ENCODE assay signal across 12 mouse cellular contexts in genomic region chr10:57572130-57572529, GRCm38 (mm10). TPM values are rescaled to one million over a fixed set of nuclear protein-coding genes. Genes with fewer than 3 reads are reported as not detected.
DNase-seq lines count a peak whose midpoint lies in the region; ATAC-seq and TF ChIP-seq lines count a peak whose summit lies in the region.
"Had no signal": no experiment of that assay in that cellular context is flagged by ENCODE, and none has a peak within 500 bp of the region (broad histone marks: within the 10 kb centered on the region; RNA-seq: fewer than 3 reads in every experiment).

No protein-coding gene starts in this region.

- peak; percentile 4 for DNase-seq in lung, postnatal 36 days
- DNase-seq in lung, postnatal 14 days: no peak
- peak; percentile 64 for DNase-seq in cerebellum, postnatal 14 days
- DNase-seq in forebrain, postnatal 0 days: peak; percentile 44
- DNase-seq in retina, embryonic 14.5 days (ENCODE audit: low spot score): peak; percentile 74
- no peak for DNase-seq in lung, postnatal 25 days (ENCODE audit: low spot score)
- DNase-seq: heart, adult 11 months had no signal

- TF ChIP-seq CTCF in forebrain, postnatal 0 days (IDR thresholded peaks at IDR 0.05; ENCODE audit: low read depth): no peak
- TF ChIP-seq CTCF in intestine, postnatal 0 days (IDR thresholded peaks at IDR 0.05; ENCODE audit: low read depth): no peak

- no peak overlapping the region for H3K4me3 ChIP-seq in forebrain, postnatal 0 days (ENCODE audit: low read depth, low read length)
- no peak overlapping the region for H3K4me3 ChIP-seq in intestine, postnatal 0 days (ENCODE audit: low read depth, low read length)
- H3K4me3 ChIP-seq in heart, embryonic 12.5 days: no peak overlapping the region
- H3K4me3 ChIP-seq: hindbrain, embryonic 15.5 days; limb, embryonic 10.5 days; lung, embryonic 15.5 days had no signal

- no peaks in the 10 kb centered on the region for H3K36me3 ChIP-seq in forebrain, postnatal 0 days (ENCODE audit: insufficient read depth)
- H3K36me3 ChIP-seq in intestine, postnatal 0 days (ENCODE audit: control insufficient read depth, insufficient read depth): no peaks in the 10 kb centered on the region
- H3K36me3 ChIP-seq in heart, embryonic 12.5 days: no peaks in the 10 kb centered on the region
- H3K36me3 ChIP-seq: hindbrain, embryonic 15.5 days; limb, embryonic 10.5 days; lung, embryonic 15.5 days had no signal

- no peak overlapping the region for H3K4me2 ChIP-seq in forebrain, postnatal 0 days (ENCODE audit: low read depth)
- no peak overlapping the region for H3K4me2 ChIP-seq in intestine, postnatal 0 days (replicated peaks; ENCODE audit: low read depth)
- no peak overlapping the region for H3K4me2 ChIP-seq in heart, embryonic 12.5 days
- H3K4me2 ChIP-seq: hindbrain, embryonic 15.5 days; lung, embryonic 15.5 days had no signal

- H3K27me3 ChIP-seq in forebrain, postnatal 0 days (ENCODE audit: insufficient read depth, low read length): no peaks in the 10 kb centered on the region
- no peaks in the 10 kb centered on the region for H3K27me3 ChIP-seq in intestine, postnatal 0 days (replicated peaks; ENCODE audit: control insufficient read depth, insufficient read depth, low read length)
- no peaks in the 10 kb centered on the region for H3K27me3 ChIP-seq in heart, embryonic 12.5 days (replicated peaks)
- H3K27me3 ChIP-seq: hindbrain, embryonic 15.5 days; lung, embryonic 15.5 days had no signal

- no peaks in the 10 kb centered on the region for H3K9me3 ChIP-seq in forebrain, postnatal 0 days (ENCODE audit: low read length)
- no peaks in the 10 kb centered on the region for H3K9me3 ChIP-seq in intestine, postnatal 0 days (ENCODE audit: control insufficient read depth)
- no peaks in the 10 kb centered on the region for H3K9me3 ChIP-seq in heart, embryonic 12.5 days (replicated peaks)
- H3K9me3 ChIP-seq: hindbrain, embryonic 15.5 days; limb, embryonic 10.5 days; lung, embryonic 15.5 days had no signal

- no peak overlapping the region for H3K9ac ChIP-seq in forebrain, postnatal 0 days
- no peak overlapping the region for H3K9ac ChIP-seq in intestine, postnatal 0 days (ENCODE audit: low read depth, low read length)
- no peak overlapping the region for H3K9ac ChIP-seq in heart, embryonic 12.5 days
- H3K9ac ChIP-seq: hindbrain, embryonic 15.5 days; lung, embryonic 15.5 days had no signal

- peaks cover 7% of the 10 kb centered on the region; the same call in 1 of the 2 replicates for H3K4me1 ChIP-seq in forebrain, postnatal 0 days (ENCODE audit: insufficient read depth)
- no peaks in the 10 kb centered on the region for H3K4me1 ChIP-seq in intestine, postnatal 0 days (replicated peaks; ENCODE audit: control insufficient read depth, insufficient read depth, low read length)
- H3K4me1 ChIP-seq in heart, embryonic 12.5 days (replicated peaks): no peaks in the 10 kb centered on the region
- H3K4me1 ChIP-seq: hindbrain, embryonic 15.5 days; limb, embryonic 10.5 days; lung, embryonic 15.5 days had no signal

- WGBS in forebrain, postnatal 0 days: 7% methylated on average over 4 of the region's 4 CpGs
- WGBS in intestine, postnatal 0 days: 59% methylated on average over 4 of the region's 4 CpGs
- 69% methylated on average over 4 of the region's 4 CpGs for WGBS in heart, embryonic 12.5 days

- ATAC-seq in forebrain, postnatal 0 days: no peak
- ATAC-seq in intestine, postnatal 0 days: no peak
- ATAC-seq in heart, embryonic 12.5 days (ENCODE audit: insufficient number of reproducible peaks, low FRiP score): no peak

- no peak overlapping the region for H3K27ac ChIP-seq in forebrain, postnatal 0 days (ENCODE audit: low read depth, low read length)
- H3K27ac ChIP-seq in intestine, postnatal 0 days (ENCODE audit: low read depth, low read length): no peak overlapping the region
- no peak overlapping the region for H3K27ac ChIP-seq in heart, embryonic 12.5 days (ENCODE audit: poor library complexity, severe bottlenecking)
- H3K27ac ChIP-seq: hindbrain, embryonic 15.5 days; limb, embryonic 10.5 days; lung, embryonic 15.5 days had no signal

RNA-seq across cellular contexts. Expression of gene Serinc1, which starts 39.8 kb away (rescaled TPM):
- 421 and 468 TPM in 2 replicates for total RNA-seq in forebrain, postnatal 0 days (2014; rRNA removed)
- 409 and 477 TPM in 2 replicates for polyA plus RNA-seq in forebrain, postnatal 0 days (2015; fragmentation: Nextera tagmentation; extraction: Ambion mirVana)
- polyA plus RNA-seq in intestine, postnatal 0 days (2015; fragmentation: Nextera tagmentation; extraction: Ambion mirVana): 80.9 and 81.7 TPM in 2 replicates
- 176 and 183 TPM in 2 replicates for polyA plus RNA-seq in heart, embryonic 12.5 days (2016; fragmentation: Nextera tagmentation; extraction: Ambion mirVana)

RNA-seq across cellular contexts. Expression of gene Pkib, which starts 59.7 kb away (rescaled TPM):
- total RNA-seq in forebrain, postnatal 0 days (2014; rRNA removed): 2.4 and 5.5 TPM in 2 replicates
- 2.6 and 7.5 TPM in 2 replicates for polyA plus RNA-seq in forebrain, postnatal 0 days (2015; fragmentation: Nextera tagmentation; extraction: Ambion mirVana)
- polyA plus RNA-seq in intestine, postnatal 0 days (2015; fragmentation: Nextera tagmentation; extraction: Ambion mirVana): 2.3 and 3.1 TPM in 2 replicates
- polyA plus RNA-seq in heart, embryonic 12.5 days (2016; fragmentation: Nextera tagmentation; extraction: Ambion mirVana): 1.3 and 1.6 TPM in 2 replicates
- polyA plus RNA-seq: limb, embryonic 10.5 days had no signal

Comparison
In these comparisons a context has a peak if more than half of its experiments do, and no peak if none do; other contexts are left out.
1. DNase-seq: peak in lung, postnatal 36 days (single experiment), cerebellum, postnatal 14 days (2 of 2), forebrain, postnatal 0 days (single experiment) and retina, embryonic 14.5 days (single experiment); none in lung, postnatal 14 days (single experiment) and lung, postnatal 25 days (single experiment).